Mouse (Mus musculus) heart, adult 8-10 months (tissue): ENCODE data around the gene Clpx. TPM values are rescaled to one million over a fixed set of nuclear protein-coding genes. Genes with fewer than 3 reads are reported as not detected.

Experiments used
- DNase-seq: peaks from one replicate; pipeline ENCODE4 v3.0.0; 2022; ENCODE audit warnings: low spot score
- total RNA-seq, 4 experiments: library from RNA; stranded (reverse); gene quantifications; 2 replicates each; pipeline ENCODE4 v1.2.4; 2022

Gene Clpx
- total RNA-seq, 4 experiments from 2014 or later = 82.7 to 113 (median 100) TPM

DNA sequence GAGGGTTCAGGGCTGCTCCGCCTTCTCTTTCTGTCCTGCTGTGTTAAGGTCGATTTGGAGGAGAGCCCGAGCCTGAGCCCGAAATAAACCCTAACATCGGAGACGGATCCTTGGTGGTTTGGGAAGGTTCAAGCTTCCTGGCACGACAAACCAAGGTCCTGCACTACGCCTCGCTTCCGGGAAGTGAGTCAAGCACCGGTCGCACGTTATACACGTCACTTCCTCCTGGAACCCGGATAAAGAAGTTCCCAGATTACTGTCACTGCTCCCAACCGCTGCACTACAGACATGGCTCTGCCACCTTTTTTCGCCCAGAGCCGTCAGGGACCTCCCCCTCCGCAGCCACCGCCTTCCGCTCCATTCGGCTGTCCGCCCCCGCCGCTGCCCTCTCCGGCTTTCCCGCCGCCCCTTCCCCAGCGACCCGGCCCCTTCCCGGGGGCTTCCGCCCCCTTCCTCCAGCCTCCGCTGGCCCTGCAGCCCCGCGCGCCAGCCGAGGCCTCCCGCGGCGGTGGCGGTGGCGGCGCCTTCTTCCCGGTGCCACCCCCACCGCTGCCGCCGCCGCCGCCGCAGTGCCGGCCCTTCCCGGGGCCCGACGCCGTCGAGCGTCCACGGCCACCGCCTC, 51.9 kb downstream of the Clpx start, which contains the start of gene Pdcd7:
Pdcd7 (plus strand) TSS at position 251 of the 622 bp plus-strand sequence.
- peak; percentile 98 for DNase-seq

DNA sequence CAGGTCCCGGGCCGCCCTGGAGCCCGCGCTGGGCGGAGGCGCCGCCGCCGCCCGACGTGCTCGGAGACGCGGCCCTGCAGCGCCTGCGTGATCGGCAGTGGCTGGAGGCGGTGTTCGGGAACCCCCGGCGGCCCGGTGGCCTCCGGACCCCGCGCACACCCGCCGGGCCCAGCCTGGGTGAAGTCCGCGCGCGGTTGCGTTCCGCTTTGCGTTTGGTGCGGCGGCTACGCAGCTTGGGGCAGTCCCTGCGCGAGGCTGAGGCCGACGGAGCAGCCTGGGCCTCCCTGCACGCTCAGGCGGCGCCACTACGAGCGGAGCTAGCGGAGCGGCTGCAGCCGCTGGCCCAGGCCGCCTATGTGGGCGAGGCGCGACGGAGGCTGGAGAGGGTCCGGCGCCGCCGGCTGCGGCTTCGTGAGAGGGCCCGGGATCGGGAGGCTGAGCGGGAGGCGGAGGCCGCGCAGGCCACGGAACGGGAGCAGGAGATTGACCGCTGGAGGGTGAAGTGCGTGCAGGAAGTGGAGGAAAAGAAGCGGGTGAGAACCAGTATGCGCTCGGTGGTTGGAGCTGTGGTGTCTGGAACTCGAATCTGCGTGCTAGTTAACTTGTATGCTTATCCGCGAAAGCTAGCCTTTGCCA, 52.5 kb downstream of the Clpx start:
- DNase-seq = no peak

- DNase-seq = no peak
These were observed 53.2 kb downstream of the Clpx start for GRCm38 (mm10) chr9:65347112-65347850.

DNA sequence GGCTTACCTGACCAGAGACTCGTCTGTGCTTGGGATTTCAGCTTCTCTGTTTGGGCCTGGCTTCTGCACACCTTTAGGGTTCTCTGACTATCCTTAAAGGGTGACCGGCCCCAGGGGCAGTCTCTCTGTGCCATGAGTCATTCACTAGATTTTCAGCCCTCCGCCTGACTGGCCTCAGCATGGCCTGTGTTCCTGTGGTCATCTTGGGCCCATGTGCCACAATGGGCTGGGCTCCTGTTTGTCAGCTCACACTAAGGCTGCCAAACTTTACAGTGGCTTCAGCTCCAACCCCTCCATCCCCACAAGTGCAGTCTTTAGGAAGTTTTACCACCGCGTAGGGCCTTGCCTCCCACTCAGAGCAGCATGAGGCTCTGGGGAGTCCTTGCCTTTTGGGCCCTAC, 59.2 kb downstream of the Clpx start:
- no peak for DNase-seq

DNA sequence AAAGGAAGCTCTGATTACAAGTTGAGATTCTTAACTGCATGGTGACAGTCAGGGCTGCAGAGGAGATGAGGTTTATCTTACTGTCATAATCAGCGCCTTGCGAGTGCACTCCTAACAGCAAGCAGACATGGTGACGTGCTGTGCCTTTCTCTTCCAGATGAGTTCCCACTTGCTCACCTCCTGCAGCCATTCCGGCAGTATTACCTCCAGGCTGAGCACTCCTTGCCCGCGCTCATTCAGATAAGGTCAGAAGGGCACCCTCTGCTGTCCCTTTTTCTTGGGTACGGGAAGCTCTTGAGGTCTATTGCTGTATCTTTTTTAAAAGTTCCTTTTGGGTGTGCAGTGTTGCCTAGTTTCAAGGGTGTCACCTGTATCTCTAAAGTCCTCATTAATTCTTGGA, 62.5 kb downstream of the Clpx start:
- no peak for DNase-seq

- no peak for DNase-seq
These were observed 62.9 kb downstream of the Clpx start for GRCm38 (mm10) chr9:65356971-65357370.

GRCm38 (mm10) chr9:65358956-65359480, 65.0 kb downstream of the Clpx start:
- no peak for DNase-seq

DNA sequence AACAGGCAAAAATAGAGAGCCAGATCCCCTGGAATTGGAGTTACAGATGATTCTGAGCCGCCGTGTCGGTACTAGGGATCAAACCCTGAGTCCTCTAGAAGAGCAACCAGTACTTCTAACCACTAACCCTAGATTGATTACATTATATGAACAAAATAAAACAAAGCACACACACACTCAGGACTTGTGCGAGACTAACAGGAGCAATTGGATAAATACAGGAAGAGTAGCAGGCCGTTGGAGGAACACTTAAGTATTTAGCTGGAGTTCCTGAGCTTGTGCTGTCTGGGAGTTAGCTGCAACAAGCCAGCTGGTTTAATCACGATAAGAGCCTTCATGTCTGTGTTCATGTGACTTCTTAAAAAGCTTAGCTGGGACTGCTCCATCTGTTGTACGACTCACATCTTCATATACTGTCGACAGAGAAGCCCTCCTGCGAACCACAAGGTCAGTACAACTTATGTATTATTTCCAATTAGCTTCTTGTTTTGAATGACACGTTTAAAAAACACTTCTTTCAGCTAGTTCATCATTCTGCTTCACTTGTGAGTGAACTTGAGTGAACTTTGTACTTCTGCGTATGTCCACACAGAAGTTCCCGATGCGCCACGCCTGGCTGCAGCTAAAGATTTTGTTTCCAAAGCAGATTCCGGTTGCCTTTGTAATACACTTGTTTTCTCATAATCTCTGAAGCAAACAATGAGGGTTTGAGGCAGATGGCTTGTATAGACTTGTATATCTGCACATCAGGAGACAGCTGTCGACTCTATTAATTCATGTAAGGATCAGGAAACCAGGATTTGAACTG, 66.8 kb downstream of the Clpx start, which contains the start of gene Ubap1l:
Ubap1l (plus strand) TSS at position 401 of the 808 bp plus-strand sequence.
- DNase-seq = no peak

- DNase-seq = no peak
These were observed 69.6 kb downstream of the Clpx start for GRCm38 (mm10) chr9:65363684-65364083.

GRCm38 (mm10) chr9:65365721-65366120, 71.7 kb downstream of the Clpx start:
- no peak for DNase-seq

- no peak for DNase-seq
These were observed 77.7 kb downstream of the Clpx start for GRCm38 (mm10) chr9:65371756-65372155.

GRCm38 (mm10) chr9:65372449-65372848, 78.4 kb downstream of the Clpx start:
- peak; percentile 28 for DNase-seq

GRCm38 (mm10) chr9:65374468-65375162, 80.6 kb downstream of the Clpx start:
- peak; percentile 24 for DNase-seq

DNA sequence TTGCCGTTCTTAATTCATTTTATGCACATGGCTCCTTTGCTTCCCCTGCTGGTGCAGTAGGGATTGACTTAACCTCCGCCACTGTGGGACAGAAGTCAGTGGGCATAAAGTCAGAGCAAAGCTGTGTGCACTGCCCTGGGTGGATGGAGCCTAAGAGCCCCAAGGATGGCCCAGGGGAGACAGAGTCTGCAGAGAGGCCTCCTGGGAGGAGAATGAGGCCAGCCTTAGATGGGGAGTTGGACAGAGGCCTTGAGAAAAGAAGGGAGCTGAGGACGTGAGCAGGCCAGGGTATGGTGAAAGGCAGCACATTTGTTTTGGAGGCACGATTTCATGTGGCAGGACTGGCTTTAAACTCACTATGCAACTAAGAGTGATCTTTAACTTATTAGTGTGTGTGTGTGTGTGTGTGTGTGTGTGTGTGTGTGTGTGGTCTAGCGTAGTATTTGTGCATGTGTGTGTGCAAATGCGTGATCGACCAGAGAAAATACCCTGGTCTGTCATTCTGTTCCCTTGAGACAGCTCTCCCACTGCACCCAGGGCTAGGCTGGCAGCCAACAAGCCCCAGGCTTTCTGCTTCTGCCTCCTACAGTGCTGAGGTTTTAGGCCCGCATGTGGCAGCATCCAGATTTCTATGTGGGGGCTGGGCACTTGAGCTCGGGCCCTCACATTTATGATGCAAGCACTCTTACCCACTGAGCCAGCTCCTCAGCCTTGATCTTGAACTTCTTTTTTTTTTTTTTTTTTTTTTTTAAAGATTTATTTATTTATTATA, 81.3 kb downstream of the Clpx start:
- no peak for DNase-seq

Other genes starting within 250 kb of the Clpx start
- 10 to 100 TPM; 13.3 to 17.9 (median 15.7) TPM for gene Igdcc4, start 192.8 kb upstream of the Clpx start, total RNA-seq
- gene Igdcc3, start 153.1 kb upstream of the Clpx start, total RNA-seq = under 1 TPM in 2 of 4 experiments, not detected in 2; 0.09 to 0.19 TPM
- gene Parp16, start 98.9 kb upstream of the Clpx start, total RNA-seq = 1 to 10 TPM; 3.4 to 4.5 (median 3.7) TPM
- 1 to 10 TPM; 1.5 to 2.8 (median 2.4) TPM for gene Cilp, start 29.1 kb upstream of the Clpx start, total RNA-seq
- gene Pdcd7, start 51.8 kb downstream of the Clpx start, total RNA-seq = 10 to 100 TPM; 13.3 to 16.8 (median 16.0) TPM
- under 1 TPM in 2 of 4 experiments, not detected in 2; 0.27 to 0.40 TPM for gene Ubap1l, start 66.8 kb downstream of the Clpx start, total RNA-seq
- 1 to 10 TPM; 2.4 to 3.6 (median 3.1) TPM for gene Kbtbd13, start 97.4 kb downstream of the Clpx start, total RNA-seq
- gene Rasl12, start 104.2 kb downstream of the Clpx start, total RNA-seq = 1 to 10 TPM; 5.5 to 8.0 (median 6.0) TPM
- not detected for gene Slc51b, start 128.7 kb downstream of the Clpx start, total RNA-seq
- 1 to 10 TPM; 5.4 to 7.9 (median 6.9) TPM for gene Mtfmt, start 141.5 kb downstream of the Clpx start, total RNA-seq
- 10 to 100 TPM; 12.9 to 17.1 (median 15.9) TPM for gene Spg21, start 166.7 kb downstream of the Clpx start, total RNA-seq
- not detected for gene Ankdd1a, start 225.9 kb downstream of the Clpx start, total RNA-seq